Mouse (Mus musculus): ENCODE measurements at regions not wholly inside any gene's neighbourhood (a gene's known extent, or its start where the extent isn't known, plus 50 kb on each side); places are given as distances from the start of the nearest gene placed in this dataset.

DNA sequence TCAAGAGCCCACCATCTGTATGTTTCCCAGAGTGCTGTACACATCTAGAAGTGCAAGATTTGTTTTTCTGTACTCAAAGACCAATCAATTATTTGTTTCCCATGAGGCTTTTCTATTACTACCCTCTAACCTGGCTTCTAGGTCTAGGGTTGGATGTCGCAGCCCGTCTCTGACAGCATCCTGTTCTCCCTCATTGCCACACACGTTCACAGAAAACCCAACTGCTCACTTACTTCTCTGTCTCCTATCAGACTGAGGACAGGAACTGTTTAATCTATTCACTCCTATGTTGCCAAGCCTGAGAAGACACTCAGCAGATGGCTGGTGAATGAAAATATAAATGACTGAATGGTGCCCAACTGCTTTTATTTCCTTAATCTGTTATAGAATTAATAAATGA lies 109.6 kb upstream of the Pcgf5 start:
- no peaks in the 10 kb centered on the region for H3K9me3 ChIP-seq
- H3K4me1 ChIP-seq = no peaks in the 10 kb centered on the region
- H3K27ac ChIP-seq = no peak overlapping the region
- no peaks in the 10 kb centered on the region for H3K27me3 ChIP-seq (ENCODE audit: poor library complexity, severe bottlenecking)
- no peak overlapping the region for H3K4me3 ChIP-seq
- WGBS = 86% methylated on average over 3 of the region's 3 CpGs
- H3K36me3 ChIP-seq (replicated peaks) = no peaks in the 10 kb centered on the region
- no peak for DNase-seq (ENCODE audit: extremely low spot score, low spot score)

- Histone ChIP-seq H3K4me1 (no peaks in the 10 kb centered on the region), H3K4me3 (no peak overlapping the region), H3K9me3 (no peaks in the 10 kb centered on the region), H3K27ac (no peak overlapping the region), H3K27me3 (ENCODE audit: poor library complexity, severe bottlenecking) (no peaks in the 10 kb centered on the region), H3K36me3 (replicated peaks) (no peaks in the 10 kb centered on the region)
- 84% methylated on average over 3 of the region's 3 CpGs for WGBS
- DNase-seq (ENCODE audit: extremely low spot score, low spot score) = no peak
Measured at GRCm38 (mm10) chr19:36242396-36242795, 105.7 kb upstream of the Pcgf5 start.

DNA sequence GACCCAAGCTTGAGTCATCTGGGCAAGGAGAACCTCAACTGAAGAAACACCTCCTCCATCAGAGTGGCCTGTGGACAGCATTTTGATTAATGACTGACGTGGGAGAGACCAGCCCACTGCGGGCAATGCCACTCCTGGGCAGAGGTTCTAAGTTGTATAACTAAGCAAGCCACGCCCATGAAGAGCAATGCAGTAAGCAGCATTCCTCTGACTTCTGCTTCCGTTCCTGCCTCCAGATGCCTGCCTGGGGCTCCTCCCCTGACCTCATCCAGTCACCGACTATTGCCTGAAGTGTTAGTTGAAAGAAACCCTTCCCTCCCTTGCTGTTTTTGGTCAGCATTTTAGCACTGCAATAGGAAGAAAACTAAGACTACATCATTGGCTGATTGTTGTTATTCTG lies 105.2 kb upstream of the Pcgf5 start:
- Histone ChIP-seq H3K4me1 (no peaks in the 10 kb centered on the region), H3K27ac (no peak overlapping the region), H3K36me3 (replicated peaks) (no peaks in the 10 kb centered on the region), H3K27me3 (ENCODE audit: poor library complexity, severe bottlenecking) (no peaks in the 10 kb centered on the region), H3K9me3 (no peaks in the 10 kb centered on the region), H3K4me3 (no peak overlapping the region)
- 88% methylated on average over 5 of the region's 5 CpGs for WGBS
- DNase-seq (ENCODE audit: extremely low spot score, low spot score) = no peak

DNA sequence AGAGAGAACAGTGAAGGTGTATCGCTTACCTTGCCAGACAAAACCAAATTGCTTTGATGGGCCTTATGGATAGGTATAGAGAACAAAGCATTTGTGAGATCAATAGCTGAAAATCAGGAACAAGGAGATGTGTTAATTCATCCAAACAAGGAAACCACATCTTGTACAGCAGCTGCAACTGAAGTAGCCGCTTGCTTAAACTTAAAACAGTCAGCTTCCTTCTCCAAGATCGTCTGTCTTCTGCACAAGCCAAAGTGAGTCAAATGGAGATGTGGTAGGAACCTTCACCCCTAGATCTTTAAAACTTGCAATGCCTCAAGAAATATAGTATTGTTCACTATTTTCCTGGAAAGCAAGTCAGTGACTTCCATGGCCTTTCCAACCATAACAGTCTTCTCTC lies 95.6 kb upstream of the Pcgf5 start:
- DNase-seq (ENCODE audit: extremely low spot score, low spot score) = no peak
- no peak overlapping the region for H3K27ac ChIP-seq
- H3K36me3 ChIP-seq (replicated peaks) = no peaks in the 10 kb centered on the region
- no peaks in the 10 kb centered on the region for H3K4me1 ChIP-seq
- H3K27me3 ChIP-seq (ENCODE audit: poor library complexity, severe bottlenecking) = no peaks in the 10 kb centered on the region
- H3K4me3 ChIP-seq = no peak overlapping the region
- 95% methylated on average over 3 of the region's 3 CpGs for WGBS
- no peaks in the 10 kb centered on the region for H3K9me3 ChIP-seq

GRCm38 (mm10) chr19:36257748-36258538 lies 90.2 kb upstream of the Pcgf5 start:
- Histone ChIP-seq H3K27me3 (ENCODE audit: poor library complexity, severe bottlenecking) (no peaks in the 10 kb centered on the region), H3K4me3 (no peak overlapping the region), H3K27ac (no peak overlapping the region), H3K36me3 (replicated peaks) (no peaks in the 10 kb centered on the region), H3K9me3 (no peaks in the 10 kb centered on the region), H3K4me1 (no peaks in the 10 kb centered on the region)
- no peak for DNase-seq (ENCODE audit: extremely low spot score, low spot score)
- WGBS = 90% methylated on average over 10 of the region's 10 CpGs

- no peak overlapping the region for H3K27ac ChIP-seq
Measured at GRCm38 (mm10) chr19:36261819-36262218, 86.3 kb upstream of the Pcgf5 start.

GRCm38 (mm10) chr19:36263923-36264322 lies 84.2 kb upstream of the Pcgf5 start:
- 83% methylated on average over 4 of the region's 4 CpGs for WGBS
- Histone ChIP-seq H3K27me3 (ENCODE audit: poor library complexity, severe bottlenecking) (no peaks in the 10 kb centered on the region), H3K36me3 (replicated peaks) (no peaks in the 10 kb centered on the region), H3K4me1 (no peaks in the 10 kb centered on the region), H3K9me3 (no peaks in the 10 kb centered on the region), H3K4me3 (no peak overlapping the region), H3K27ac (no peak overlapping the region)
- DNase-seq (ENCODE audit: extremely low spot score, low spot score) = no peak

More at GRCm38 (mm10) chr19:36261819-36262218, 86.3 kb upstream of the Pcgf5 start:
- 90% methylated on average over 5 of the region's 5 CpGs for WGBS
- no peak overlapping the region for H3K4me3 ChIP-seq
- no peaks in the 10 kb centered on the region for H3K36me3 ChIP-seq (replicated peaks)
- H3K27me3 ChIP-seq (ENCODE audit: poor library complexity, severe bottlenecking) = no peaks in the 10 kb centered on the region
- H3K4me1 ChIP-seq = no peaks in the 10 kb centered on the region
- no peaks in the 10 kb centered on the region for H3K9me3 ChIP-seq
- DNase-seq (ENCODE audit: extremely low spot score, low spot score) = no peak

DNA sequence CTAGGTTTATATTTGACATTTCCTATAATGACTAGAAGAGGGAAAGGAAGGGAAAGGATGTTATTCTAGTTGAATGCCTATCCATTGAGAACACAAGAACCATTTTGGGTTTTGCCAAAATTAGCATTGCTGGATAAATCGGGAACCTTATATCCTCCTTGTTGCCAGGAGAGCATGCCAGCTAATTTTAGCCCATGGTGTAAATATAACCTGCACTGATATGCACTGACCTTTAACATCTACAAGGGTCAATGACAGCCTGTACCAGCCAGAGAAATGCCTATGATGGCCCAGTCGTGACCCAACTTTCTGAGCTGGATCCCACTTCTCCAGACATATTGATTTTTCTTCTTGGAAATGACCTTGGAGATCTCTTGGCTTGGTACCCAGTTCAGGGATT lies 83.7 kb upstream of the Pcgf5 start:
- Histone ChIP-seq H3K9me3 (no peaks in the 10 kb centered on the region), H3K27me3 (ENCODE audit: poor library complexity, severe bottlenecking) (no peaks in the 10 kb centered on the region), H3K27ac (no peak overlapping the region), H3K36me3 (replicated peaks) (no peaks in the 10 kb centered on the region), H3K4me3 (no peak overlapping the region), H3K4me1 (no peaks in the 10 kb centered on the region)
- DNase-seq (ENCODE audit: extremely low spot score, low spot score) = no peak
- WGBS = 94% methylated on average over 2 of the region's 2 CpGs

DNA sequence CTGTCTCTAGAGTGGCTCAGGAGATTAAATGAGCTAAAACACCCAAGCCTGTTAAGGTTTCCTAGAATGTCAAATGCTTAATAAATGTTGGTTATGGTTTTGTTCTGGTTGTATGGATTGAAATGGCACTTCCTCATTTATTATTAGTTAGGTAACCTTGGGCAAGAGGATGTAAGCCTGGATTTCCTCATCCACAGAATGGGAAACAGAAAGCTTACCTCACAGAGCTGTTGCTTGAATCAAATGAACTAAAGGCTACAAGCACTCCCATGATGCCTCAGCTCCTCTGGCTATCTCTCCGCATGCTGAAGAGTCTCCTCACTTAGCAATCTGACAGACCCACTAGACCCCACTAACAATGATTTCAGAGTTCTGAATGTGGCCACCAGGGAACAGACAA lies 82.8 kb upstream of the Pcgf5 start:
- no peaks in the 10 kb centered on the region for H3K36me3 ChIP-seq (replicated peaks)
- WGBS = 85% methylated on average over 1 of the region's 1 CpGs
- no peak for DNase-seq (ENCODE audit: extremely low spot score, low spot score)
- no peaks in the 10 kb centered on the region for H3K4me1 ChIP-seq
- H3K27ac ChIP-seq = no peak overlapping the region
- no peaks in the 10 kb centered on the region for H3K27me3 ChIP-seq (ENCODE audit: poor library complexity, severe bottlenecking)
- H3K9me3 ChIP-seq = no peaks in the 10 kb centered on the region
- H3K4me3 ChIP-seq = no peak overlapping the region

GRCm38 (mm10) chr19:36266346-36266745 lies 81.8 kb upstream of the Pcgf5 start:
- no peak overlapping the region for H3K27ac ChIP-seq
- H3K36me3 ChIP-seq (replicated peaks) = no peaks in the 10 kb centered on the region
- H3K4me1 ChIP-seq = no peaks in the 10 kb centered on the region
- no peak overlapping the region for H3K4me3 ChIP-seq
- H3K27me3 ChIP-seq (ENCODE audit: poor library complexity, severe bottlenecking) = no peaks in the 10 kb centered on the region
- H3K9me3 ChIP-seq = no peaks in the 10 kb centered on the region
- WGBS = 59% methylated on average over 8 of the region's 8 CpGs
- no peak for DNase-seq (ENCODE audit: extremely low spot score, low spot score)

DNA sequence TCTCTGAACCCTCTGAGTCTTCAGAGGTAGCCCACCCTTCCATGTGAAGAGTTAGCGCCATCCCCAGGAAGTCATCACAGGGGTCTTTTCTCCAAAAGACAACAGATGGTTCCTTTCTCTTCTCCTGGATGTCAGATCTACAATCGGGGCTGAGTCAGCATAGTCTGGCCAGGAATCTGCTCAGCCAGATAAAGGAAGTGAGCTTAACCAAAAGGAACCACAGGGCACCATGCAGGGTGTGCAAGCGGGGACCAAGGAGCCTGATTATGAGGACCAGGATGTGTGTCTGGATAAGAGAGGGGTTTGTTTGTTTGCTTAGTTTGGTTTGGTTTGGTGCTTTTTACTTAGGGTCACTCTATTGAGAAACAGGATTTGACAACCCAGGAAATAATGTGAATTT lies 74.6 kb upstream of the Pcgf5 start:
- 62% methylated on average over 3 of the region's 3 CpGs for WGBS
- no peaks in the 10 kb centered on the region; the same call in 1 of the 2 replicates for H3K9me3 ChIP-seq
- no peak for DNase-seq (ENCODE audit: extremely low spot score, low spot score)
- H3K27me3 ChIP-seq (ENCODE audit: poor library complexity, severe bottlenecking) = no peaks in the 10 kb centered on the region
- H3K4me1 ChIP-seq = peaks cover 7% of the 10 kb centered on the region; the same call in 1 of the 2 replicates
- H3K4me3 ChIP-seq = no peak overlapping the region
- H3K36me3 ChIP-seq (replicated peaks) = no peaks in the 10 kb centered on the region
- H3K27ac ChIP-seq = no peak overlapping the region

GRCm38 (mm10) chr19:36285465-36285864 lies 62.6 kb upstream of the Pcgf5 start:
- Histone ChIP-seq H3K27ac (no peak overlapping the region), H3K27me3 (ENCODE audit: poor library complexity, severe bottlenecking) (no peaks in the 10 kb centered on the region), H3K4me3 (no peak overlapping the region), H3K4me1 (peaks cover 4% of the 10 kb centered on the region; the same call in 1 of the 2 replicates), H3K36me3 (replicated peaks) (no peaks in the 10 kb centered on the region), H3K9me3 (no peaks in the 10 kb centered on the region)
- WGBS = 96% methylated on average over 4 of the region's 4 CpGs
- no peak for DNase-seq (ENCODE audit: extremely low spot score, low spot score)

GRCm38 (mm10) chr19:36290778-36291177 lies 57.3 kb upstream of the Pcgf5 start:
- peaks cover 4% of the 10 kb centered on the region; the same call in 1 of the 2 replicates for H3K4me1 ChIP-seq
- H3K27me3 ChIP-seq (ENCODE audit: poor library complexity, severe bottlenecking) = no peaks in the 10 kb centered on the region
- 80% methylated on average over 4 of the region's 4 CpGs for WGBS
- H3K27ac ChIP-seq = no peak overlapping the region
- H3K36me3 ChIP-seq (replicated peaks) = no peaks in the 10 kb centered on the region
- H3K9me3 ChIP-seq = no peaks in the 10 kb centered on the region
- no peak for DNase-seq (ENCODE audit: extremely low spot score, low spot score)
- H3K4me3 ChIP-seq = no peak overlapping the region
